Mouse (Mus musculus) forebrain, embryonic 10.5 days (tissue): Measurements from ENCODE around the gene Mdfic. TPM values are rescaled to one million over a fixed set of nuclear protein-coding genes. Genes with fewer than 3 reads are reported as not detected.

Experiments used
- DNase-seq: peaks from one replicate; pipeline ENCODE4 v3.0.0-alpha.2; 2017; ENCODE audit warnings: low spot score; ENCODE audit errors: extremely low spot score
- H3K27ac ChIP-seq: fragments of 300-500 bp; sonication (generic); 2 replicates; pipeline ENCODE4 v1.5.1; 2016; ENCODE audit warnings: mild to moderate bottlenecking
- H3K27me3 ChIP-seq: fragments of 300-500 bp; sonication (generic); 2 replicates; pipeline ENCODE4 v1.6.1; 2016; ENCODE audit warnings: mild to moderate bottlenecking; ENCODE audit not compliant: poor library complexity, severe bottlenecking
- H3K36me3 ChIP-seq: fragments of 300-500 bp; sonication (generic); replicated peaks from 2 replicates; pipeline ENCODE4 v1.6.1; 2016; ENCODE audit warnings: mild to moderate bottlenecking, moderate library complexity
- H3K4me1 ChIP-seq: fragments of 300-500 bp; sonication (generic); 2 replicates; pipeline ENCODE4 v1.6.1; 2016
- H3K4me3 ChIP-seq: fragments of 300-500 bp; sonication (generic); 2 replicates; pipeline ENCODE4 v1.5.1; 2016; ENCODE audit warnings: mild to moderate bottlenecking, moderate library complexity
- H3K9me3 ChIP-seq: fragments of 300-500 bp; sonication (generic); 2 replicates; pipeline ENCODE4 v1.6.1; 2016; ENCODE audit warnings: mild to moderate bottlenecking, moderate library complexity
- WGBS: fragments of 180-500 bp; shearing (Covaris S2); methylation state at CpG from one replicate; pipeline ENCODE4 v1.1.7; 2016; 5-methylcytosine and 5-hydroxymethylcytosine counted together
- polyA plus RNA-seq: library from polyadenylated mRNA; unstranded; fragments of >200 nt; fragmentation: Nextera tagmentation; extraction: Ambion mirVana; gene quantifications from 2 replicates; pipeline ENCODE4 v1.2.1, GENCODE M21; 2016

The Mdfic gene
- polyA plus RNA-seq, 1 experiment from 2014 or later: 3.3 TPM

DNA sequence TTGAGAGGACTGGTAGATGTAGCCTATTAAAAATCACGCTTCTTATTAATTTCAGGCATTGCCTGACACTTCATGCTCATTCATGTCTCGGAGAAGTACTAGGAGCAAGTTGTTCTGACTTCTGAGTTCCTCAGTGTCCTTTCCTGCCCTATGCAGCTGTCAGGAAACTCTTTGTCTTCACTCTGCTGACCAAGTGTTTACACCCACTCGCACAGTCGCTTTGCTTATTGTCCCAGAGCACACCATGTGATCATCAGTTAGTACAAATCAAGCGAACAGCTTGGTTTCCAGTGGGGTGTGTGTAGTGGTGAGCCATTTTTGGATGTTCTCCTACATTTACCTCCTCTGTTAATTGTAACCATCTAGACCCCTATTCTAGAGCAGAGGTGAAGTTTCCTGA is 25.4 kb downstream of the Mdfic start:
- Histone ChIP-seq H3K27me3 (no peaks in the 10 kb centered on the region), H3K36me3 (peaks cover 7% of the 10 kb centered on the region), H3K4me1 (peaks cover 26% of the 10 kb centered on the region), H3K27ac (no peak overlapping the region), H3K9me3 (no peaks in the 10 kb centered on the region), H3K4me3 (no peak overlapping the region)
- 83% methylated on average over 5 of the region's 5 CpGs for WGBS
- DNase-seq: no peak

DNA sequence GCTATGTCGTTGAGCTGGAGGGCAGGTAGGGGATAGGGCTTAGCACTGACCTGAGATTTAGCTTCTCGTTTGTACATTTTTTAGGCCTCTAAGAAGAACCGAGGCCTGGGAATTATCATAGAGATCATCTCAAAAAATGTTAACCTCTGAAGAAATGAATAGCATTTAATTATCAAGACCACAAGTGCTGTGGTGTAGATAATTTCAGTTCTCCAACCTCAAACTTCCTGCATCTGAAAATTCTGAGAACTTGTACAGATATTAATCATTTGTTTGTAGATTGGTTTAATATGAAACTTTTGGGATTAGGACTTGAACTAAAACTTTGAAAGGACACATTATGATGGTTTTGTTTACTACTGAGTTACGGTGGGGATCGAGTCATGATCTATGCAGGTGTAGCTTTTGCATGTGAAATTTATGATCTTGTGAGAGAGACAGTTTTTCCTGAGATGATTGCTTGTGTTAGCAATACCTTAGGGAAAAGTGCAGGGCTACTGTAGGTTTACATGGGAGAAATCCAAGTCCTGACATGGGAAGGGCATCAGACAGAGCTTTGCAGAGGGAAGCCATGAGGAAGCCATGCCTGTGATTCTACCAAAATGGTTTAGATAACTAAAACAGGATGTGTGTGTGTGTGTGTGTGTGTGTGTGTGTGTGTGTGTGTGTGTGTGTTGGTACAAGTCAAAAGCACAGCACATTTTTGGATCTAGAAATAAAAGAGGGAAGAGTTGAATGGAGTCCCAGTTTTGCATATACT is 27.1 kb downstream of the Mdfic start:
- no peak overlapping the region for H3K4me3 ChIP-seq
- WGBS: 93% methylated on average over 5 of the region's 5 CpGs
- DNase-seq: no peak
- H3K4me1 ChIP-seq: peaks cover 26% of the 10 kb centered on the region
- H3K27me3 ChIP-seq: no peaks in the 10 kb centered on the region
- H3K9me3 ChIP-seq: no peaks in the 10 kb centered on the region
- H3K36me3 ChIP-seq: peaks cover 10% of the 10 kb centered on the region
- no peak overlapping the region for H3K27ac ChIP-seq

DNA sequence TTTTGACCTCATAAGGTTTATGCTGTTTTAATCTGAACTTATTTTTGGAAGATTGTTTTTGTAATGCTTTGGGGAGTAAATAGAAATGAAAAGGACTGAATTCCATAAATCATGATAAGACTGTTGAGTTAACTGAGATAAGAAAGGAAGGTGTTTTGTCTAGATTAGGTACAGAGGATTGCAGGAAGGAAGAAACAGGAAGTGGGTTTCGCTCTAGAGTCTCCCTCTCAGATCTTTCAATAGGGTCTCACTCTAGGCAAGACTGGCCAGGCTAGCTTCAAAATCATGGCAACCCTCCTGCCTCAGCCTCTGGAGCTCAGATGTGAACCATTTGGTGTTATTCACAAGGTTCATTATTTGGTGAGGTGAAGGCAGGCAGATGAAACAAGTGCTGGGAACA is 27.8 kb downstream of the Mdfic start:
- H3K27ac ChIP-seq: no peak overlapping the region
- WGBS: 92% methylated on average over 1 of the region's 1 CpGs
- no peak for DNase-seq
- peaks cover 8% of the 10 kb centered on the region for H3K36me3 ChIP-seq
- H3K9me3 ChIP-seq: no peaks in the 10 kb centered on the region
- no peaks in the 10 kb centered on the region for H3K27me3 ChIP-seq
- H3K4me1 ChIP-seq: peaks cover 23% of the 10 kb centered on the region
- H3K4me3 ChIP-seq: no peak overlapping the region

DNA sequence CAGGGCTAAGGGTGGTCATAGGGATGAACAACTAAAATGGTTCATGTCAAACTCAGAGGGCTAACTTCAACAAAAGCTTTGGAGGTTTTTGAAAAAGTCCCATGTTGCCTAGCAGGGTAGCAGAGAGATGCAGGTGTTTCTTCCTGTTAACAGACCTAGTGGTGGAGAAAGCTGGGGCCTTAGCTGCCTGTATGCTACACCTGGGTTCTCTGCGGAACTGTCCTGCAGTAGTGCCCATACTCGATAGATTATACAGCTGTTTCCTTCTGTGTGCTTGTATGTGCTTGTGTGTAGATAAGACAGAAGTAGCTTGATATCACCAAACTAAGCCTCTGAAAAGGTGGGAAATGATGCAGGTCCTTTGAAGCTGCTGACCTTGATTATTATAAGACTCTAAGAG is 28.5 kb downstream of the Mdfic start:
- no peak overlapping the region for H3K27ac ChIP-seq
- no peaks in the 10 kb centered on the region for H3K9me3 ChIP-seq
- H3K4me3 ChIP-seq: no peak overlapping the region
- 97% methylated on average over 2 of the region's 2 CpGs for WGBS
- peaks cover 16% of the 10 kb centered on the region for H3K4me1 ChIP-seq
- no peak for DNase-seq
- peaks cover 8% of the 10 kb centered on the region for H3K36me3 ChIP-seq
- H3K27me3 ChIP-seq: no peaks in the 10 kb centered on the region

DNA sequence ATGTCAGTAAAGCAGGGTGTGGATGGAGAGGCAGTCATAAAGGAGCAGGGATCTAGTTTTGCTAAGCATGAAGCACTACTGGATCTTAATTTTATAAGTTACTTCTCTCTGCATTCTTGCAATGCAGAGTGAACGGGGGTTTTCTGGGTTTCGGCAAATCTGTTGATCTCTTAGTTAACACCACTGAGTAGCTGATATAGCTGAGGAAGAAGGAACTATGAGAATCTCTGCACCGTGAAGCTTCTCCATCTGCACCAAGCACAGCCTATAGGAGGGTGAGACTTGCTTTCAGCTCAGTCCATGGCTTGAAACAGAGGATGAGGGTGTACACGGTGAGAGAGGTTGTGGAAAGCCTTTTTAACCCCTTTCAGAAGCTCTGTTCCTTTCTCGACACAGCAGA is 29.6 kb downstream of the Mdfic start:
- H3K9me3 ChIP-seq: no peaks in the 10 kb centered on the region
- H3K4me1 ChIP-seq: peaks cover 10% of the 10 kb centered on the region
- H3K36me3 ChIP-seq: peaks cover 8% of the 10 kb centered on the region
- no peak for DNase-seq
- no peaks in the 10 kb centered on the region for H3K27me3 ChIP-seq
- no peak overlapping the region for H3K4me3 ChIP-seq
- H3K27ac ChIP-seq: no peak overlapping the region
- 81% methylated on average over 5 of the region's 5 CpGs for WGBS

DNA sequence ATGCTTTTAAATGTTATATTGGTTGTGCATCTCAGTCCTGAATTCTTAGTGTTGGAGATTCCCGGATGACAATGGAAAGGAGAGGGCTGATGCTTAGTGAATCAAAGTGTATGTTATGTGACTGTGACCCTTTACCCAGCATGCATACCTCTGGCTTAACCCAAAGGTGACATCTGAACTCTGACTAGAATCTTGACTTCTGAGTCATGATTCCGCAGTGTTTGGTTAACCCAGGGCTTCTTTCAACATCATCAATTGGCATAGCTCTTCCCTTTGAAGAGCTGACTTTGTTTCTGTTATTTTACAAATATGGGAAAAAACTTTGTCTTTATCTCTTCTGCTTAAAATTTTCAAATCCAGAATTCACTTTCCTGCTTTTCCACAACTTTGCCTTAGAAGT is 30.9 kb downstream of the Mdfic start:
- Histone ChIP-seq H3K27ac (no peak overlapping the region), H3K4me3 (no peak overlapping the region), H3K4me1 (no peaks in the 10 kb centered on the region), H3K27me3 (no peaks in the 10 kb centered on the region), H3K36me3 (peaks cover 8% of the 10 kb centered on the region), H3K9me3 (no peaks in the 10 kb centered on the region)
- DNase-seq: no peak
- WGBS: 92% methylated on average over 2 of the region's 2 CpGs

DNA sequence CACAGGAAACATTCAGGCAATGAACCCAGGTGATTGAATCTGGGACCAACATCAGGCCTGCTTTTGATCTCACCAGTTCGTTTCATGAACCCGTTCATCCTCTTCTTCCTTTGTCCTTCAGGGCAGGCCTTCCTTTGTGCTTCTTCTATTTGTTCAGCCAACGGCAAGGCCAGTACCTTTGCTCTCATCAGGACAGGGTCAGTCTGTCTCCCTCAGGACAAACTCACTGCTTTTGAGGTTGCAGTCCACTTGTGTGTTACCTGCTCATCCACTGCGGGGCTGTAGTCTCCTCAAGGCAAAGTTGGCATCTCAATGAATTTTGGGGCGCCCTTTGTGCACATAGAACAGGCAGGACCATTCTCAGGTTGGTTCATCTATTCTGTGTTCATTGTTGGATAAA is 31.7 kb downstream of the Mdfic start:
- DNase-seq: no peak
- Histone ChIP-seq H3K36me3 (peaks cover 5% of the 10 kb centered on the region), H3K27ac (no peak overlapping the region), H3K4me1 (no peaks in the 10 kb centered on the region), H3K27me3 (no peaks in the 10 kb centered on the region), H3K9me3 (no peaks in the 10 kb centered on the region), H3K4me3 (no peak overlapping the region)
- WGBS: 91% methylated on average over 5 of the region's 5 CpGs

DNA sequence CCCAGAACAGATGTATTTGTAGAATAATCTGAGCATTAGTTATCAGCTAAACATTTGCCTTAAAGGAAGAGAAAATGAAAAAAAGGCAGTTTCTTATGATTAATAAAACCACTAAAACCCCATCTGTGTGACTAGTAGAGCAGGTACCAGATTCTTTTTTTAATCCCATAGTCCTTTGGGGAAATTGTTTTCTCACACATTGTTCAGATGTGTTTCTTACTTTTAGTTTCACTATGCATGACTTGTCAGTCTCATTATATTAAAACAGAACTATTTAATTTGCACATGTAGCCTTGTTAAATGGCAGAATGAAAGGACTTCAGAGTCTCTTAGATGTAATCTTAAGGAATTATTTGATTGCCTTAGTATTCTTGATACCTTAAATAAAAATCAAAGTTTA is 32.7 kb downstream of the Mdfic start:
- Histone ChIP-seq H3K36me3 (peaks cover 5% of the 10 kb centered on the region), H3K4me1 (no peaks in the 10 kb centered on the region), H3K9me3 (no peaks in the 10 kb centered on the region), H3K27me3 (no peaks in the 10 kb centered on the region), H3K27ac (no peak overlapping the region), H3K4me3 (no peak overlapping the region)
- DNase-seq: no peak

DNA sequence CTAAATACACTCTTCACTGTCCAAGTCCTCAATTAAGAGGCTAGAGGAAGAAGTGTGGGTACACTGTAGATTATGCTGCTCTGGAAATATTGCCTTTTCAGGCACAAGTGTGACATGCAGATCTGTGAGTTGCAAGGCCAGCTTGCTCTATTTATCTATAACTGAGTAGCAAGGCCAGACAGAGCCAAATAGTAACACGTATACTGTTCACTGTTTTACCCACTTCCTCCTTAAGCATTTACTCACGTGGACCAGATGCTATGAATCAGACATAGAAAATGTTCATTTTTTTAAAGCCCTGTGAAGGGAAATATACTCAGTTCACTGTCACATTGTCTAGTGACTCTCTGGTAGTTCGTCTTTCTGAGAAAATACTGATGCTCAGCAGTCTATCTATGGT is 37.9 kb downstream of the Mdfic start:
- H3K27me3 ChIP-seq: no peaks in the 10 kb centered on the region
- no peaks in the 10 kb centered on the region for H3K9me3 ChIP-seq
- WGBS: 87% methylated on average over 3 of the region's 3 CpGs
- no peak for DNase-seq
- H3K27ac ChIP-seq: no peak overlapping the region
- no peaks in the 10 kb centered on the region for H3K4me1 ChIP-seq
- H3K36me3 ChIP-seq: no peaks in the 10 kb centered on the region
- no peak overlapping the region for H3K4me3 ChIP-seq

DNA sequence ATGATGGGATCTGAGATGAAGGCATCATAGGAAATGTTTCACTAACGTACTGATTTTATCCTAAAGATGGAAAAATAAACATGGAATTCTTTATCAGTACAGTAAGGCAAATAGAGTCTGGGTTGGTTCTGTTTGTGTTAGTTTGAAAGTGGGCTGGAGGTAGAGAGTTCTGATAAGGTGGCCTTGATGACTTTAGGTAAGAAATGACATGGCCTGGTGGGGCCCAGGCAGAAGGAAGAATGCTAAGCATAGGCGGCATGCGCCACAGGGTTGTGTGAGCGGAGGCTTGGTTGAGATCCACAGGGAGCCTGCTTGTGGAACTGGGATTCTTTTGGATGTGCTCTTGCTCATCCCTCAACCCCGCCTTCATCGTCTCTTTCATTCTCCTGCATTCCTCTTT is 40.3 kb downstream of the Mdfic start:
- 72% methylated on average over 6 of the region's 6 CpGs for WGBS

DNA sequence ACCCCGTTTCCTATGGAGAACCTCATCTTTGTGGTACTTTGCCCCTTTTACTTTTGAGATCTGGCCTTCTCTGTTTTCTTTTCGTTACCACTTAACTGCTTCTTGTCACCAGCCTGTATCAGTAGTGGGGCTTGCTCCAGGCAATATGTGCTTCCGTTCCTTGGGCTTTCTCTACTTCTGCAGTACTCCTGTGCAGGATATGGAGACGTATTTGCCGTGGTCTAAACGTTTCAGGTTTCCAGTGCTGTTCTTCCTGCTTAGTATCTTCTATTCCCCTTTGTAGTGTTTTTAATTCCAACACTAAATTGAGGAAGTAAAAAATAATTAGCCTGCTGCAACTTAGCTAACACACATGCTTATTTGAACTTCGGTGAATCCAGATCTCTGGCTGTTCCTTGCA is 43.6 kb downstream of the Mdfic start:
- no peaks in the 10 kb centered on the region for H3K4me1 ChIP-seq
- WGBS: 70% methylated on average over 7 of the region's 7 CpGs
- H3K36me3 ChIP-seq: no peaks in the 10 kb centered on the region
- H3K9me3 ChIP-seq: no peaks in the 10 kb centered on the region
- no peak for DNase-seq
- no peak overlapping the region for H3K4me3 ChIP-seq
- H3K27me3 ChIP-seq: no peaks in the 10 kb centered on the region
- H3K27ac ChIP-seq: no peak overlapping the region

More for the DNA sequence above, 40.3 kb downstream of the Mdfic start:
- no peaks in the 10 kb centered on the region for H3K4me1 ChIP-seq
- H3K27ac ChIP-seq: no peak overlapping the region
- no peaks in the 10 kb centered on the region for H3K9me3 ChIP-seq
- H3K36me3 ChIP-seq: no peaks in the 10 kb centered on the region
- no peak for DNase-seq
- H3K27me3 ChIP-seq: no peaks in the 10 kb centered on the region
- no peak overlapping the region for H3K4me3 ChIP-seq

DNA sequence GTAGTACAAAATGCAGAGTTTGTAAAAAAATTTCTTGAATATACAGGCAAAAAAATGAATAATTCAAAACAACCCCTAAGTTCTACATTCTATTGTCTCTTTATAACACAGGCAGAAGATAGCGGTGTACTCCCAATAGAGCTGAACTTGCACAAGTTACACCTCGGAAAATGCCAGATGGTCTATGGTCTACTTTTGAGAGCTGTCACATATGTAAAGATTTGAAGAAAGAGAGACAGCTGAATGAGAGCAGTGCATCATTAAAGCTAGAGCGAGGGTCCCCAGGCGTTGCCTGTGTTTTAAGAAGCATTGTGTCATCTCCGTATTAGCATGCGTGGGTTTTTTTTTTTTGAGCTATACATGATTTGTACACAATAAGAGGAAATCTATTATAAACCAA is 47.0 kb downstream of the Mdfic start:
- Histone ChIP-seq H3K4me3 (no peak overlapping the region), H3K27me3 (no peaks in the 10 kb centered on the region), H3K27ac (no peak overlapping the region), H3K9me3 (no peaks in the 10 kb centered on the region), H3K4me1 (no peaks in the 10 kb centered on the region), H3K36me3 (peaks cover 4% of the 10 kb centered on the region; the same call in 1 of the 2 replicates)
- DNase-seq: no peak
- 93% methylated on average over 6 of the region's 6 CpGs for WGBS

DNA sequence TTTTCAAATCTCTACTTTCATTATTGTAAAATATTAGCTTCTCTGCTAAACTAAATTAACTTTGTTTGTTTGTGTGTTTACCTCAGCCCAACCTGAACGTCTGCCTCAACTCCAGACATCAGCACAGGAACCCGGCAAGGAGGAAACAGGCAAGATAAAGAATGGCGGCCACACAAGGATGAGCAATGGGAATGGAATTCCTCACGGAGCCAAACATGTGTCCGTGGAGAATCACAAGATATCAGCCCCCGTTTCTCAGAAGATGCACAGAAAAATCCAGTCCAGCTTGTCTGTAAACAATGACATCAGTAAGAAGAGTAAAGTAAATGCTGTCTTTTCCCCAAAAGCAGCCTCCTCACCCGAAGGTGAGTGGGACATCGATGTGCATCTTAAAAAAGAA is 49.7 kb downstream of the Mdfic start:
- 84% methylated on average over 8 of the region's 8 CpGs for WGBS
- H3K9me3 ChIP-seq: no peaks in the 10 kb centered on the region
- no peak overlapping the region for H3K4me3 ChIP-seq
- no peak for DNase-seq
- no peaks in the 10 kb centered on the region for H3K4me1 ChIP-seq
- no peaks in the 10 kb centered on the region for H3K27me3 ChIP-seq
- peaks cover 4% of the 10 kb centered on the region; the same call in 1 of the 2 replicates for H3K36me3 ChIP-seq
- H3K27ac ChIP-seq: no peak overlapping the region

DNA sequence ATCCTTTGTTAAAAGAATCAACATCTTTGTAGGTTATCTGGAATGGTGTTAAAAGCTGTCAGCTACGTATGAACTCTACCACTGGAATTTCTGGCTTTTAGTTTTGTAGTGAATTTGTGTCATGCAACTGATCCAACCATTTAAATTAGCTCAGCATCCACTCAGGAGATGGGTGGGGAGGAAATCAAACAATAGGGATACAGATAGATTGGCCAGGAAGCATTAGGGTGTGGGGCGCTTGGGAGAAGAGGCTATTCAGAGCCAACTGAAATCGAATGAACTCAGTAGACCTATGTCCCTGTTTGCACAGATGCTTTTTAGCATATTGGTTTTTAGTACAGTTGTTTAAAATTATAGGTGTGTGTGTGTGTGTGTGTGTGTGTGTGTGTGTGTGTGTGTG is 56.6 kb downstream of the Mdfic start:
- Histone ChIP-seq H3K27ac (no peak overlapping the region), H3K27me3 (no peaks in the 10 kb centered on the region), H3K4me3 (no peak overlapping the region), H3K36me3 (no peaks in the 10 kb centered on the region), H3K9me3 (no peaks in the 10 kb centered on the region), H3K4me1 (no peaks in the 10 kb centered on the region)
- WGBS: 92% methylated on average over 3 of the region's 3 CpGs
- no peak for DNase-seq
